20 mouse cellular contexts compared by ENCODE assay signal in the genomic region with DNA sequence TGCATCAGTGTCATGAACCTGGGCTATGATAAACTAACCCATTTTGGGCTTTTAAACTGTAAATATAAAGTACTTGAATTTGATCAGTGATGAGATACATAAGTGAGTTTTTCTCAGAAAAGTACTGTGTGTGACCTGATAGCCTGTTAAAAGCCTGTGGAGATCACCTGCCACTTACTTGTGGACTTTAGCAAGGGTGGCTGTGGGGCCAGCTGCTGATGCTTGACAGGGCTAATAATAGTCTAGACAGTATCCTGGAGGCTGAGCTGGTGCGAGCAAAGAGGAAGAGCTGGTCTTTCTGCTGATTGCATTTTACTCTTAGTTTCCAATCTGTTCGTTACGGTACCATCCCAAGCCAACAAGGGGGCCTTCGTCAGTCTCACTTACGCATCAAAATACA. TPM values are rescaled to one million over a fixed set of nuclear protein-coding genes. Genes with fewer than 3 reads are reported as not detected.
DNase-seq lines count a peak whose midpoint lies in the region; ATAC-seq and TF ChIP-seq lines count a peak whose summit lies in the region.
"Had no signal": no experiment of that assay in that cellular context is flagged by ENCODE, and none has a peak within 500 bp of the region (broad histone marks: within the 10 kb centered on the region; RNA-seq: fewer than 3 reads in every experiment).

No protein-coding gene starts in this region.

- TF ChIP-seq EP300 in CH12.LX (IDR thresholded peaks at IDR 0.05; ENCODE audit: low read length) = no peak

- H3K4me3 ChIP-seq in midbrain, embryonic 11.5 days (ENCODE audit: low read depth, low read length) = no peak overlapping the region
- H3K4me3 ChIP-seq in midbrain, embryonic 16.5 days (ENCODE audit: low read depth, low read length) = no peak overlapping the region
- peak overlapping the region; percentile 58 to 67 (median 65) for H3K4me3 ChIP-seq in CH12.LX (replicated peaks in 1 of 3; ENCODE audit: low read depth in 2 of 3, low read length in 2 of 3, poor library complexity in 1 of 3)
- H3K4me3 ChIP-seq: embryonic facial prominence, embryonic 13.5 days; embryonic facial prominence, embryonic 15.5 days; erythroblast, embryonic 14.5 days; forebrain, embryonic 10.5 days; forebrain, embryonic 12.5 days had no signal

- in situ Hi-C loops in CH12.LX (cut with MboI; ENCODE audit: low pct_ligation_motif_present, low pct_unique_long_range_greater_than_20kb, low sequenced_read_pairs) = loop anchor here (10.0 kb wide), 1 partner anchor 61 kb away; a partner anchor contains a TSS

- peak; percentile 69 for DNase-seq in midbrain, embryonic 11.5 days (ENCODE audit: low spot score, missing footprints)
- DNase-seq in CH12.LX (ENCODE audit: extremely low read depth) = peak; percentile 53
- DNase-seq in splenic B cell, adult 2 months (ENCODE audit: low read depth, low spot score) = peak; percentile 2
- DNase-seq in thymus, postnatal 14 days = no peak
- DNase-seq: adrenal gland, adult 2 months; adrenal gland, postnatal 10 days; adrenal gland, postnatal 36 days; cerebellum, adult 11-12 months; cerebellum, adult 2 months; cerebellum, adult 9-10 months; cerebellum, postnatal 14 days; cerebellum, postnatal 36 days had no signal

- TF ChIP-seq POLR2A in CH12.LX (IDR thresholded peaks at IDR 0.05; ENCODE audit: low read depth, low read length) = no peak

- no peak overlapping the region for H3K27ac ChIP-seq in midbrain, embryonic 11.5 days (ENCODE audit: low read depth, low read length)
- H3K27ac ChIP-seq in midbrain, embryonic 16.5 days (ENCODE audit: low read length) = no peak overlapping the region
- H3K27ac ChIP-seq in CH12.LX (ENCODE audit: insufficient read depth, low read depth) = peak overlapping the region; percentile 54
- H3K27ac ChIP-seq: embryonic facial prominence, embryonic 13.5 days; embryonic facial prominence, embryonic 15.5 days; forebrain, embryonic 10.5 days; forebrain, embryonic 12.5 days had no signal

- H3K4me2 ChIP-seq in midbrain, embryonic 11.5 days = no peak overlapping the region
- no peak overlapping the region for H3K4me2 ChIP-seq in midbrain, embryonic 16.5 days (ENCODE audit: low read length)
- H3K4me2 ChIP-seq in CH12.LX (ENCODE audit: insufficient read depth, low read depth, poor library complexity, severe bottlenecking) = peak overlapping the region; percentile 62
- H3K4me2 ChIP-seq: embryonic facial prominence, embryonic 13.5 days; embryonic facial prominence, embryonic 15.5 days; forebrain, embryonic 12.5 days had no signal

- 88% methylated on average over 5 of the region's 5 CpGs for WGBS in midbrain, embryonic 11.5 days
- WGBS in midbrain, embryonic 16.5 days = 86% methylated on average over 5 of the region's 5 CpGs

- no peak for TF ChIP-seq RAD21 in CH12.LX (IDR thresholded peaks at IDR 0.05; ENCODE audit: low read depth, low read length)

- TF ChIP-seq CTCF in CH12.LX (conservative IDR thresholded peaks at IDR 0.05 in 1 of 2, IDR thresholded peaks at IDR 0.05 in 1 of 2; ENCODE audit: low read depth in 2 of 2, low read length in 2 of 2) = no peak

- no peaks in the 10 kb centered on the region for H3K27me3 ChIP-seq in midbrain, embryonic 11.5 days (ENCODE audit: control insufficient read depth, insufficient read depth, low read length)
- H3K27me3 ChIP-seq in midbrain, embryonic 16.5 days (ENCODE audit: control insufficient read depth, insufficient read depth, low read depth, low read length) = no peaks in the 10 kb centered on the region
- no peaks in the 10 kb centered on the region for H3K27me3 ChIP-seq in CH12.LX (replicated peaks)
- H3K27me3 ChIP-seq in splenic B cell, adult 2 months (ENCODE audit: control insufficient read depth, insufficient read depth, low read length, poor library complexity, severe bottlenecking) = no peaks in the 10 kb centered on the region
- H3K27me3 ChIP-seq: embryonic facial prominence, embryonic 13.5 days; embryonic facial prominence, embryonic 15.5 days had no signal

- no peaks in the 10 kb centered on the region for H3K9me3 ChIP-seq in midbrain, embryonic 11.5 days (ENCODE audit: control insufficient read depth, low read length)
- H3K9me3 ChIP-seq in midbrain, embryonic 16.5 days (replicated peaks; ENCODE audit: control insufficient read depth, low read length, poor library complexity, severe bottlenecking) = no peaks in the 10 kb centered on the region
- no peaks in the 10 kb centered on the region for H3K9me3 ChIP-seq in CH12.LX (replicated peaks; ENCODE audit: low read length)
- H3K9me3 ChIP-seq: embryonic facial prominence, embryonic 13.5 days; embryonic facial prominence, embryonic 15.5 days; forebrain, embryonic 10.5 days; forebrain, embryonic 12.5 days had no signal

- no peaks in the 10 kb centered on the region for H3K36me3 ChIP-seq in midbrain, embryonic 11.5 days (ENCODE audit: control insufficient read depth, insufficient read depth, low read length)
- no peaks in the 10 kb centered on the region for H3K36me3 ChIP-seq in midbrain, embryonic 16.5 days (ENCODE audit: control insufficient read depth, insufficient read depth, low read length)
- peaks cover 0 to 2% of the 10 kb centered on the region in 2 experiments for H3K36me3 ChIP-seq in CH12.LX (replicated peaks in 1 of 2; ENCODE audit: control insufficient read depth in 1 of 2, insufficient read depth in 1 of 2, low read length in 1 of 2)
- H3K36me3 ChIP-seq in splenic B cell, adult 2 months (ENCODE audit: control insufficient read depth, insufficient read depth, low read length, poor library complexity, severe bottlenecking) = no peaks in the 10 kb centered on the region
- H3K36me3 ChIP-seq: embryonic facial prominence, embryonic 13.5 days; embryonic facial prominence, embryonic 15.5 days; forebrain, embryonic 10.5 days; forebrain, embryonic 12.5 days had no signal

- dilution Hi-C loops in CH12.LX (cut with MboI; ENCODE audit: extremely low pct_ligation_motif_present, extremely low pct_unique_long_range_greater_than_20kb, low sequenced_read_pairs) = no loop called here

- H3K79me2 ChIP-seq in CH12.LX (replicated peaks; ENCODE audit: control insufficient read depth, extremely low read depth, insufficient read depth, poor library complexity, severe bottlenecking) = no peaks in the 10 kb centered on the region

- no peak for ATAC-seq in midbrain, embryonic 11.5 days (ENCODE audit: low FRiP score)
- ATAC-seq in midbrain, embryonic 16.5 days = no peak
- no peak for ATAC-seq in cerebellum, adult (ENCODE audit: insufficient number of reproducible peaks, low FRiP score, low TSS enrichment)
- ATAC-seq: forebrain, embryonic 16.5 days had no signal

- H3K4me1 ChIP-seq in midbrain, embryonic 11.5 days (ENCODE audit: control insufficient read depth, insufficient read depth, low read length) = no peaks in the 10 kb centered on the region
- H3K4me1 ChIP-seq in midbrain, embryonic 16.5 days (ENCODE audit: control insufficient read depth, insufficient read depth, low read length) = no peaks in the 10 kb centered on the region
- H3K4me1 ChIP-seq in CH12.LX (ENCODE audit: control insufficient read depth in 1 of 2, insufficient read depth in 2 of 2) = peaks cover 14 to 41% of the 10 kb centered on the region in 2 experiments
- H3K4me1 ChIP-seq: embryonic facial prominence, embryonic 13.5 days; embryonic facial prominence, embryonic 15.5 days; forebrain, embryonic 12.5 days had no signal

- H3K9ac ChIP-seq in midbrain, embryonic 11.5 days (ENCODE audit: low read length) = no peak overlapping the region
- no peak overlapping the region for H3K9ac ChIP-seq in midbrain, embryonic 16.5 days (ENCODE audit: low read depth, low read length)
- H3K9ac ChIP-seq in CH12.LX (ENCODE audit: insufficient read depth, low read depth) = peak overlapping the region; percentile 99
- H3K9ac ChIP-seq: embryonic facial prominence, embryonic 13.5 days; embryonic facial prominence, embryonic 15.5 days; forebrain, embryonic 12.5 days had no signal

TF ChIP-seq in CH12.LX, 34 proteins besides CTCF, POLR2A, EP300 and RAD21:
- TF ChIP-seq ELF1 (IDR thresholded peaks at IDR 0.05; ENCODE audit: low read depth, low read length) = peak; percentile 7; the same call in 1 of the 2 replicates
- no peak for TF ChIP-seq PAX5 (IDR thresholded peaks at IDR 0.05; ENCODE audit: low read length)
- TF ChIP-seq ETS1 (conservative IDR thresholded peaks at IDR 0.05; ENCODE audit: low read depth, low read length) = peak; percentile 39; the same call in 1 of the 2 replicates
- TF ChIP-seq CHD2 (IDR thresholded peaks at IDR 0.05; ENCODE audit: low read length) = no peak
- TF ChIP-seq RCOR1 (conservative IDR thresholded peaks at IDR 0.05; ENCODE audit: low read depth, low read length) = no peak
- no peak for TF ChIP-seq IRF4 (IDR thresholded peaks at IDR 0.05; ENCODE audit: low read depth, low read length)
- no peak for TF ChIP-seq HCFC1 (IDR thresholded peaks at IDR 0.05; ENCODE audit: low read depth, low read length)
- peak; percentile 80 for TF ChIP-seq MEF2A (IDR thresholded peaks at IDR 0.05; ENCODE audit: borderline replicate concordance, low read depth, low read length)
- TF ChIP-seq ZMIZ1 (IDR thresholded peaks at IDR 0.05; ENCODE audit: low read depth, low read length) = no peak
- peak; percentile 52; the same call in 1 of the 2 replicates for TF ChIP-seq BHLHE40 (IDR thresholded peaks at IDR 0.05; ENCODE audit: low read depth, low read length)
- TF ChIP-seq SMC3 (IDR thresholded peaks at IDR 0.05; ENCODE audit: low read depth, low read length) = no peak
- TF ChIP-seq TCF12 (IDR thresholded peaks at IDR 0.05; ENCODE audit: low read depth, low read length) = no peak

RNA-seq across cellular contexts. Expression of a gene that starts 60.0 kb away (rescaled TPM):
- 46.0 and 54.0 TPM in 2 replicates for polyA plus RNA-seq in midbrain, embryonic 11.5 days (2014; fragmentation: Nextera tagmentation; extraction: Ambion mirVana)
- polyA plus RNA-seq in midbrain, embryonic 16.5 days (2015; fragmentation: Nextera tagmentation; extraction: Ambion mirVana) = 42.6 and 49.1 TPM in 2 replicates
- total RNA-seq in CH12.LX (2012; rRNA removed) (27.6 and 28.3 TPM in 2 replicates), CH12.LX (2014; rRNA removed) (82.7 and 90.6 TPM in 2 replicates)
- 47.6 and 53.0 TPM in 2 replicates for polyA plus RNA-seq in CH12.LX (2012; ENCODE audit: insufficient read length, low read depth)

Comparison
In these comparisons a context has a peak if more than half of its experiments do, and no peak if none do; other contexts are left out.
1. H3K4me3 ChIP-seq: peak in CH12.LX (3 of 3); none in midbrain, embryonic 11.5 days (single experiment) and midbrain, embryonic 16.5 days (single experiment).